Mouse (Mus musculus): ENCODE results near the gene Npc1l1.

DNA sequence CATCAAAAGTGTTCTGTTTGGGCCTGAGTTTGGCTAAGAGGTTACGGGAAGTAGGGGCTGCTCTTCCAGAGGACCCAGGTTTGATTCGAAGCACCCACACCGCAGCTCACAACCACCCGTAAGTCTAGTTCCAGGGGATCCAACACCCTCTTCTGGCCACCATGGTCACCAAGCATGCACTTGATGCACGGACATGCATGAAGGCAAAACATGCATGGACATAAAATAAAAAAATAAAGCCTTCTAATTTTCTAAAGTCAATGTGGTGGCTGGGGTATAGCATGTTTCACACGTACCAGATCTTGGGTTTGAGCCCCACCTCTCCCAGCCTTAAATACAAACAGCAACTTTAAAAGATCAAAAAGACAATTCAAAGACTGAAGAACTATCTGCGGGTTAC, 65.2 kb downstream of the Npc1l1 start:
- TF ChIP-seq CTCF (IDR thresholded peaks at IDR 0.05; ENCODE audit: low read depth, low read length): no peak
- no peak for TF ChIP-seq GATA2 (IDR thresholded peaks at IDR 0.05; ENCODE audit: borderline replicate concordance, low read depth, low read length)
- no peak for TF ChIP-seq GATA1 (IDR thresholded peaks at IDR 0.05; ENCODE audit: borderline replicate concordance, low read length)
- TF ChIP-seq TAL1 (conservative IDR thresholded peaks at IDR 0.05; ENCODE audit: low read depth, low read length): no peak

Data from G1E (cell line).